Mouse (Mus musculus) heart, adult 2 months (tissue): ENCODE measurements around the gene Atp13a5. TPM values are rescaled to one million over a fixed set of nuclear protein-coding genes. Genes with fewer than 3 reads are reported as not detected.

ENCODE experiments used
- DNase-seq, 2 experiments: peaks; one replicate each; pipeline ENCODE4 v3.0.0; 2021
- H3K27ac ChIP-seq: fragments of 200-600 bp; 2 replicates; pipeline ENCODE4 v1.8.1; 2022
- H3K27me3 ChIP-seq: fragments of 200-500 bp; 2 replicates; pipeline ENCODE4 v1.6.1; 2012; ENCODE audit warnings: mild to moderate bottlenecking, low read length, inconsistent platforms, mixed read lengths; ENCODE audit not compliant: control insufficient read depth, insufficient read depth
- H3K36me3 ChIP-seq: fragments of 200-500 bp; 2 replicates; pipeline ENCODE4 v1.6.1; 2012; ENCODE audit warnings: low read length, inconsistent platforms; ENCODE audit not compliant: control insufficient read depth, insufficient read depth
- H3K4me1 ChIP-seq: fragments of 200-500 bp; 2 replicates; pipeline ENCODE4 v1.6.1; 2011; ENCODE audit warnings: low read length; ENCODE audit not compliant: control insufficient read depth, insufficient read depth
- H3K4me3 ChIP-seq: fragments of 200-600 bp; 2 replicates; pipeline ENCODE4 v1.8.1; 2022
- H3K79me2 ChIP-seq: fragments of 200-500 bp; replicated peaks from 2 replicates; pipeline ENCODE4 v1.6.1; 2012; ENCODE audit warnings: mild to moderate bottlenecking, inconsistent platforms, low read length, moderate library complexity, mixed read lengths; ENCODE audit not compliant: control insufficient read depth, insufficient read depth
- H3K9ac ChIP-seq: fragments of 200-500 bp; 2 replicates; pipeline ENCODE4 v1.6.1; 2012; ENCODE audit warnings: low read depth, mild to moderate bottlenecking, control low read depth, inconsistent platforms, low read length, mixed read lengths
- CTCF ChIP-seq: fragments of 200-600 bp; IDR thresholded peaks from 2 replicates; pipeline ENCODE4 v1.8.1; 2022; ENCODE audit warnings: antibody characterized with exemption, mild to moderate bottlenecking, moderate library complexity
- EP300 ChIP-seq: fragments of 200-500 bp; IDR thresholded peaks from 2 replicates; pipeline ENCODE4 v1.6.1; 2011; ENCODE audit warnings: low read depth, low read length, control low read depth; ENCODE audit not compliant: insufficient read depth
- POLR2A ChIP-seq: fragments of 200-500 bp; IDR thresholded peaks from 2 replicates; pipeline ENCODE4 v1.6.1; 2011; ENCODE audit warnings: mild to moderate bottlenecking, low read depth, low read length, control low read depth; ENCODE audit not compliant: insufficient read depth
- WGBS: fragments of 180-500 bp; shearing (Covaris S2); methylation state at CpG from one replicate; pipeline ENCODE4 v1.1.7; 2018; 5-methylcytosine and 5-hydroxymethylcytosine counted together
- intact Hi-C: fragments of 180-260 bp; cut with DNase I; formaldehyde crosslinking; loops from one replicate; pipeline ENCODE4 v1.15.1; 2025
- long read RNA-seq: library from polyadenylated mRNA; stranded (forward); transcript quantifications from one replicate; pipeline ENCODE4 v2.0.0, GENCODE M21; 2021
- polyA plus RNA-seq: library from polyadenylated mRNA; depleted of rRNA; stranded (reverse); fragments of >200 nt; gene quantifications from 2 replicates; pipeline ENCODE4 v1.2.3, GENCODE M21; 2012; rRNA removed
- total RNA-seq, 2 experiments: library from RNA; stranded (reverse); gene quantifications; 2 replicates each; pipeline ENCODE4 v1.2.3; 2021

Gene Atp13a5
- total RNA-seq (not detected), polyA plus RNA-seq (0.04 TPM in 1 of 2 replicates, not detected in the other)
- long read RNA-seq = 0 reads

DNA sequence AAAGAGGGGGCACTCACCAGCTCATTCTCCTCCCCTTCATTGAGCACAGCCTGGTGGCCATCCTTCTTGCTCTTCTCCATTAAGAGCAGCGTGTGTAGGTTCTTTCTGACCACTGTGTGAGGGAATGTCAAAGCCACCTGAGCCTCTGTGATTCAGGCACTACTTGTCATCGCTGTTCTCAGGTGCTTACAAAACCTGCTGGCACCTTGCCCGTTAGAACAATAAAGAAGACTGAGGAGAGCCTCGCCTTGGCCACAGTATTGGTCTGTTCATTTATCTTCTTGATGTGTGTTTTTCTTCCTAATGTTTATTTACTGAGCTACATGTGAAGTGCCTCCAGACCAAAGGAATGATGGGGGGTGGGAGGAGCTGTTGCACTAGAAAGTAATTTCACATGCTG lies at the start of gene Atp13a5:
TSS of gene Atp13a5 (minus strand) at position 275 of the 400 bp plus-strand sequence.
- Histone ChIP-seq H3K36me3 (no peaks in the 10 kb centered on the region), H3K9ac (no peak within 1 kb of the TSS), H3K4me1 (no peaks in the 10 kb centered on the region), H3K4me3 (no peak within 1 kb of the TSS), H3K79me2 (no peaks in the 10 kb centered on the region), H3K27me3 (no peaks in the 10 kb centered on the region), H3K27ac (no peak within 1 kb of the TSS)
- no peak for TF ChIP-seq CTCF
- intact Hi-C loops = no loop called here
- no peak for DNase-seq
- 64% methylated on average over 4 of the region's 4 CpGs for WGBS

DNA sequence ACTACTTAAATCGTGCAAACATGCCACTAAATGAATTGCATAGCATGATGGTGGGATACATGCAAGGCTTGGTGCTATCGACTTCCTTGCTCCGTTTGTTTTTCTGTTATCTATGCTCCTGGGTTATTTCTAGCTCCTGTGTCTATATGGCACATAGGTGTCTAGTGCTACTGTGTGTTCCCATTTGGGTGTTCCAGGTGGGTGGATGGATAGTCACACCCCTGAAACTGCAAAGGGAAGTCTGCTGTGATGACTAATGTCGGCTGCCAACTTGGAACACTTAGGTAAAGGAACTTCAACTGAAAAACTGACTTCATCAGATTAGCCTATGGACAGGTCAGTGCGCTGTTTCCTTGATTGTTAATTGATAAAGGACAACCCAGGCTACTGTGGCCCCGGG lies 36.3 kb upstream of the Atp13a5 start:
- no peak for DNase-seq
- no peak for TF ChIP-seq EP300
- no peak for TF ChIP-seq POLR2A
- TF ChIP-seq CTCF = no peak
- Histone ChIP-seq H3K36me3 (no peaks in the 10 kb centered on the region), H3K79me2 (no peaks in the 10 kb centered on the region), H3K27ac (no peak overlapping the region), H3K4me3 (no peak overlapping the region), H3K9ac (no peak overlapping the region), H3K27me3 (no peaks in the 10 kb centered on the region), H3K4me1 (no peaks in the 10 kb centered on the region)
- WGBS = 73% methylated on average over 6 of the region's 6 CpGs
- intact Hi-C loops = no loop called here

DNA sequence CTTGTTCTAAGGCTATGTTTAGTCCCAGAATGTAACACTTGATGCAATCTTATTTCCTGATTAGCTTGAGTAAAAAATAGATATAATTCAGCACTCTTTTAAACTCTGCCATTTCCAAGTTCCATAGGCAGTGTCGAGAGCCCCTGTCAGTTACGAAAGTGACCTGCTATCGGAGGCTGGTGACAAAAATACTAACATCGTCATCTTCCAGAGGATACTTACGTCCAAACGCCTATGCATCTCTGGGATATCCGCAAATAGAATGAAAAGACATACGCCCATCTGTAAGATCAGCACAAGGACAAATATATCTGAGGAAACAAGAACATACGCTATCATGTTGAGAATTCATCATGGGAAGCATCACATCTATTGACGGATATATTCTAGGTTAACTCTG lies 28.8 kb upstream of the Atp13a5 start:
- TF ChIP-seq CTCF (no peak), POLR2A (no peak), EP300 (no peak)
- H3K27me3 ChIP-seq = no peaks in the 10 kb centered on the region
- H3K79me2 ChIP-seq = no peaks in the 10 kb centered on the region
- no peak overlapping the region for H3K4me3 ChIP-seq
- H3K9ac ChIP-seq = no peak overlapping the region
- no peaks in the 10 kb centered on the region for H3K4me1 ChIP-seq
- no peak for DNase-seq
- H3K36me3 ChIP-seq = no peaks in the 10 kb centered on the region
- H3K27ac ChIP-seq = no peak overlapping the region
- WGBS = 83% methylated on average over 10 of the region's 10 CpGs
- intact Hi-C loops = no loop called here

DNA sequence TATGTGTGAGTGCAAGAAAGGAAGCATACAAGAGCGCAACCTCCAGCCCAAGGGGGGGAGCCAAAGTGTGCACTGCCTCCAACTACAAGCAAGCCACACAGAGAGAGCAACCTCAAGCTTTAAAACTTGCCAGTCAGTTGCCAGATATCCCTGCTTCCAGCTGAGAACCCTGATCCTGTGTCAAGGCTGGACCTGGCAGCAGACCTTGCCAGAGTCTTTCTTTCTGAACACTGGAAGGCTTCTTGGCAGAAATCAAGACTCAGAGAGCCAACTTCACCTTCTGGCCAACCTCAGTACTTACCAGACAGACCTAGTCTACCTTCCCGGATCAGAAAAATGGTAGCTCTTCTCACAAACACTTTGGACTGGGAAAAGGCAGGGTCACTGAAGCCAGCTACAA lies 20.5 kb upstream of the Atp13a5 start:
- intact Hi-C loops = no loop called here
- H3K27ac ChIP-seq = no peak overlapping the region
- 88% methylated on average over 2 of the region's 2 CpGs for WGBS
- DNase-seq = no peak
- H3K4me3 ChIP-seq = no peak overlapping the region
- H3K4me1 ChIP-seq = no peaks in the 10 kb centered on the region
- TF ChIP-seq CTCF (no peak), EP300 (no peak), POLR2A (no peak)
- no peaks in the 10 kb centered on the region for H3K79me2 ChIP-seq
- H3K27me3 ChIP-seq = no peaks in the 10 kb centered on the region
- H3K36me3 ChIP-seq = no peaks in the 10 kb centered on the region
- no peak overlapping the region for H3K9ac ChIP-seq

DNA sequence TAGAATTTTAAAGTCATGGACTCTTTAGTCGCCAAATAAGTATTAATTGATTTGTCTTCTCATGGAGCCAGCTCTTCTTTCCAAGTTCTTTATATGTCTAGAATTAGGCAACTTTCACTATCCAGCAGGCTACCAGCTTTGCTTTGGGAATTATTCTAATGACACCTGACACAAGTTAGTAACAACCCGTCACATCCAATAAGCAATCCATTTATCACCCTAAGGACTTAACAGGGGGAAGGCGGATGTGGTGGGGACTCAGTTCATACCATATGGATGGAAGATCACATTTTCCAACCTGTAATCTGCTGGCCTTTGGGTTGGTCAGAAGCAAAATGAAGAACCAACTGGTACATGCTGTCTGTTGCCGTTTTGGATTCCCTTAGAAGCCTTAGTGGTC lies 6.2 kb upstream of the Atp13a5 start:
- H3K27me3 ChIP-seq = no peaks in the 10 kb centered on the region
- H3K79me2 ChIP-seq = no peaks in the 10 kb centered on the region
- no peak for TF ChIP-seq EP300
- no peak for TF ChIP-seq POLR2A
- no peak for TF ChIP-seq CTCF
- H3K9ac ChIP-seq = no peak overlapping the region
- intact Hi-C loops = no loop called here
- H3K4me3 ChIP-seq = no peak overlapping the region
- no peak for DNase-seq
- H3K27ac ChIP-seq = no peak overlapping the region
- no peaks in the 10 kb centered on the region; the same call in 1 of the 2 replicates for H3K4me1 ChIP-seq
- no peaks in the 10 kb centered on the region for H3K36me3 ChIP-seq
- 88% methylated on average over 4 of the region's 4 CpGs for WGBS

DNA sequence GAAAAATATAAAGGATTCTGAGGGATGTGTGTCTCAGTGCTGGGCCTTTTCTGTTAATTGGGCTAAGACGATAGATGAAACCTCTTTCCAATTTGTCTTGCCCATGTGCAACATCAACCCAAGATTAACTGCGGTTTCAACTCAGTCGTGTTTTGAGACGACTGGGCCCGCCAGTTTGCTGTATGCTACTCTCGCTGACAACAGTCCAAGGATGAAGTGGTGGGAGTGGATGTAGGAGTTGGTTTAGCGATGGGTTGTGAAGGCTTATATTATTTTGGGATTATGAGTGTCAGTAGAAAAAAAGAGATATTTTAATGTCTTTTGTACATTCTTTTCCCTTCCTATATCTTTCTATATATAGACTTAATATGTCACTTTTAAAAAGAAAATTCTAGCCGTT lies 3.9 kb downstream of the Atp13a5 start:
- Histone ChIP-seq H3K9ac (no peak overlapping the region), H3K27me3 (no peaks in the 10 kb centered on the region), H3K36me3 (no peaks in the 10 kb centered on the region), H3K4me1 (no peaks in the 10 kb centered on the region), H3K4me3 (no peak overlapping the region), H3K27ac (no peak overlapping the region), H3K79me2 (no peaks in the 10 kb centered on the region)
- intact Hi-C loops = no loop called here
- DNase-seq = no peak
- no peak for TF ChIP-seq EP300
- no peak for TF ChIP-seq POLR2A
- no peak for TF ChIP-seq CTCF
- WGBS = 82% methylated on average over 8 of the region's 8 CpGs
